Mouse (Mus musculus): ENCODE measurements around the gene Tiam1.

DNA sequence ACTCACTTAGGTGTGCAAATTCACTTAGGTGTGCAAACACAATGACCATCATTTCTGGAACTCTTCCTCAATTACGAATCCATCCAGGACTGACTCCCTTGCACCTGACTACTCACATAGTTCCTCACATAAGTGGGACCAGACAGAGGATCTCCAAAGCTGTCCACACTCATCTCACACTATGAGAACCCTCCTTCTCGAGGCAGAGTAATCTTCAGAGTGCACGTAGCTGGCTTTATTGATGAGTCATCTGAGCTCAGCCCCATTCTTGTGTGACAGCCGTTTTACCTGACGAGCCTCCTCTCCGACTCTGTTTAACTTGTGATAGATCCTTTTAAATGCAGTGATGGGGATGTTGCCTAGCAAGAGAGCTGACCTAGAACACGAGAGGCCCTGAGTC is 41.0 kb downstream of the Tiam1 start:
- TF ChIP-seq POLR2A (IDR thresholded peaks at IDR 0.05; ENCODE audit: borderline replicate concordance, extremely low read depth, insufficient read depth, insufficient read length, poor library complexity, severe bottlenecking) (no peak), CTCF (IDR thresholded peaks at IDR 0.05; ENCODE audit: borderline replicate concordance, extremely low read depth, insufficient read depth, insufficient read length) (no peak)

Data from brain, embryonic 14.5 days (tissue).